Mouse (Mus musculus) hindbrain, embryonic 13.5 days (tissue): ENCODE data around the gene Atp8b2. TPM values are rescaled to one million over a fixed set of nuclear protein-coding genes. Genes with fewer than 3 reads are reported as not detected.

Source experiments
- ATAC-seq: fragments of 200-750 bp; cut with Nextera tagmentation; 2 replicates; pipeline ENCODE4 v1.8.0; 2017; ENCODE audit warnings: moderate TSS enrichment; ENCODE audit not compliant: low FRiP score
- H3K27ac ChIP-seq: fragments of 300-500 bp; sonication (generic); 2 replicates; pipeline ENCODE4 v1.5.1; 2015; ENCODE audit warnings: inconsistent platforms, mild to moderate bottlenecking, moderate library complexity
- H3K27me3 ChIP-seq: fragments of 300-500 bp; sonication (generic); 2 replicates; pipeline ENCODE4 v1.6.1; 2015; ENCODE audit warnings: mild to moderate bottlenecking, inconsistent platforms
- H3K36me3 ChIP-seq: fragments of 300-500 bp; sonication (generic); 2 replicates; pipeline ENCODE4 v1.6.1; 2015; ENCODE audit warnings: mild to moderate bottlenecking, inconsistent platforms
- H3K4me1 ChIP-seq: fragments of 300-500 bp; sonication (generic); replicated peaks from 2 replicates; pipeline ENCODE4 v1.6.1; 2015; ENCODE audit warnings: inconsistent platforms
- H3K4me2 ChIP-seq: fragments of 300-500 bp; sonication (generic); 2 replicates; pipeline ENCODE4 v1.6.1; 2015; ENCODE audit warnings: inconsistent platforms, mild to moderate bottlenecking, moderate library complexity
- H3K4me3 ChIP-seq: fragments of 300-500 bp; sonication (generic); 2 replicates; pipeline ENCODE4 v1.5.1; 2015; ENCODE audit warnings: mild to moderate bottlenecking, inconsistent platforms
- H3K9ac ChIP-seq: fragments of 300-500 bp; sonication (generic); 2 replicates; pipeline ENCODE4 v1.6.1; 2015; ENCODE audit warnings: mild to moderate bottlenecking, inconsistent platforms
- H3K9me3 ChIP-seq: fragments of 300-500 bp; sonication (generic); 2 replicates; pipeline ENCODE4 v1.6.1; 2016; ENCODE audit warnings: inconsistent platforms
- WGBS: fragments of 180-500 bp; shearing (Covaris S2); methylation state at CpG from one replicate; pipeline ENCODE4 v1.1.7; 2015; 5-methylcytosine and 5-hydroxymethylcytosine counted together
- polyA plus RNA-seq: library from polyadenylated mRNA; unstranded; fragments of >200 nt; fragmentation: Nextera tagmentation; extraction: Ambion mirVana; gene quantifications from 2 replicates; pipeline ENCODE4 v1.2.1, GENCODE M21; 2015

Gene Atp8b2
- polyA plus RNA-seq, 1 experiment from 2014 or later = 13.4 TPM

GRCm38 (mm10) chr3:89968509-89968908 is 5.2 kb upstream of the Atp8b2 start:
- Histone ChIP-seq H3K4me1 (peaks cover 21% of the 10 kb centered on the region), H3K4me2 (no peak overlapping the region), H3K9ac (no peak overlapping the region), H3K4me3 (no peak overlapping the region), H3K36me3 (no peaks in the 10 kb centered on the region; the same call in 1 of the 2 replicates), H3K27me3 (no peaks in the 10 kb centered on the region), H3K9me3 (no peaks in the 10 kb centered on the region), H3K27ac (no peak overlapping the region)
- 80% methylated on average over 7 of the region's 7 CpGs for WGBS
- ATAC-seq = no peak

GRCm38 (mm10) chr3:89966946-89967345 is 3.6 kb upstream of the Atp8b2 start:
- no peaks in the 10 kb centered on the region for H3K27me3 ChIP-seq
- no peaks in the 10 kb centered on the region; the same call in 1 of the 2 replicates for H3K36me3 ChIP-seq
- no peak overlapping the region for H3K9ac ChIP-seq
- H3K4me3 ChIP-seq = no peak overlapping the region
- peaks cover 27% of the 10 kb centered on the region for H3K4me1 ChIP-seq
- no peak overlapping the region for H3K27ac ChIP-seq
- no peak for ATAC-seq
- 71% methylated on average over 4 of the region's 4 CpGs for WGBS
- H3K9me3 ChIP-seq = no peaks in the 10 kb centered on the region
- H3K4me2 ChIP-seq = no peak overlapping the region

GRCm38 (mm10) chr3:89965972-89966371 is 2.7 kb upstream of the Atp8b2 start:
- 84% methylated on average over 5 of the region's 5 CpGs for WGBS
- Histone ChIP-seq H3K4me1 (peaks cover 37% of the 10 kb centered on the region), H3K4me3 (no peak overlapping the region), H3K9ac (no peak overlapping the region), H3K27ac (no peak overlapping the region), H3K36me3 (no peaks in the 10 kb centered on the region; the same call in 1 of the 2 replicates), H3K4me2 (no peak overlapping the region), H3K9me3 (no peaks in the 10 kb centered on the region), H3K27me3 (no peaks in the 10 kb centered on the region)
- no peak for ATAC-seq

- no peaks in the 10 kb centered on the region; the same call in 1 of the 2 replicates for H3K36me3 ChIP-seq
- peaks cover 41% of the 10 kb centered on the region for H3K4me1 ChIP-seq
- H3K9me3 ChIP-seq = no peaks in the 10 kb centered on the region
- no peak for ATAC-seq
- no peak overlapping the region for H3K4me2 ChIP-seq
- H3K4me3 ChIP-seq = no peak overlapping the region
- 95% methylated on average over 8 of the region's 8 CpGs for WGBS
- no peak overlapping the region for H3K9ac ChIP-seq
- no peaks in the 10 kb centered on the region for H3K27me3 ChIP-seq
- no peak overlapping the region for H3K27ac ChIP-seq
These were observed 2.2 kb upstream of the Atp8b2 start for GRCm38 (mm10) chr3:89965557-89965956.

GRCm38 (mm10) chr3:89963926-89964739 is 825 bp upstream of the Atp8b2 start:
- peak overlapping the region; percentile 94 for H3K4me3 ChIP-seq
- no peaks in the 10 kb centered on the region for H3K27me3 ChIP-seq
- peak overlapping the region; percentile 99 for H3K4me2 ChIP-seq
- H3K36me3 ChIP-seq = no peaks in the 10 kb centered on the region; the same call in 1 of the 2 replicates
- WGBS = 32% methylated on average over 22 of the region's 22 CpGs
- ATAC-seq = no peak
- peaks cover 54% of the 10 kb centered on the region for H3K4me1 ChIP-seq
- peak overlapping the region; percentile 99 for H3K9ac ChIP-seq
- H3K27ac ChIP-seq = peak overlapping the region; percentile 96
- H3K9me3 ChIP-seq = no peaks in the 10 kb centered on the region

- H3K9ac ChIP-seq = peak overlapping the region; percentile 99
- H3K27me3 ChIP-seq = no peaks in the 10 kb centered on the region
- H3K9me3 ChIP-seq = no peaks in the 10 kb centered on the region
- H3K27ac ChIP-seq = peak overlapping the region; percentile 96
- under 1% methylated on average over 30 of the region's 30 CpGs for WGBS
- H3K4me2 ChIP-seq = peak overlapping the region; percentile 99
- peak; percentile 9 for ATAC-seq
- H3K4me1 ChIP-seq = peaks cover 64% of the 10 kb centered on the region
- peaks cover 8% of the 10 kb centered on the region for H3K36me3 ChIP-seq
- H3K4me3 ChIP-seq = peak overlapping the region; percentile 94
These were observed 522 bp downstream of the Atp8b2 start for GRCm38 (mm10) chr3:89962751-89963220.

- peak overlapping the region; percentile 94 for H3K4me3 ChIP-seq
- no peaks in the 10 kb centered on the region for H3K27me3 ChIP-seq
- H3K36me3 ChIP-seq = peaks cover 14% of the 10 kb centered on the region
- H3K9ac ChIP-seq = peak overlapping the region; percentile 99
- H3K9me3 ChIP-seq = no peaks in the 10 kb centered on the region
- H3K4me2 ChIP-seq = peak overlapping the region; percentile 99
- ATAC-seq = no peak
- WGBS = 6% methylated on average over 14 of the region's 14 CpGs
- peak overlapping the region; percentile 96 for H3K27ac ChIP-seq
- peaks cover 64% of the 10 kb centered on the region for H3K4me1 ChIP-seq
These were observed 1.1 kb downstream of the Atp8b2 start for GRCm38 (mm10) chr3:89962059-89962750.

GRCm38 (mm10) chr3:89961436-89961835 is 1.9 kb downstream of the Atp8b2 start:
- Histone ChIP-seq H3K36me3 (peaks cover 22% of the 10 kb centered on the region), H3K27ac (peak overlapping the region; percentile 85; the same call in 1 of the 2 replicates), H3K4me1 (peaks cover 64% of the 10 kb centered on the region), H3K4me3 (peak overlapping the region; percentile 94), H3K4me2 (peak overlapping the region; percentile 99), H3K27me3 (no peaks in the 10 kb centered on the region), H3K9me3 (no peaks in the 10 kb centered on the region), H3K9ac (peak overlapping the region; percentile 99)
- 57% methylated on average over 4 of the region's 4 CpGs for WGBS
- ATAC-seq = no peak

- peaks cover 31% of the 10 kb centered on the region for H3K36me3 ChIP-seq
- peak; percentile 89 for ATAC-seq
- H3K4me2 ChIP-seq = peak overlapping the region; percentile 99
- H3K27ac ChIP-seq = peak overlapping the region; percentile 85
- no peaks in the 10 kb centered on the region for H3K27me3 ChIP-seq
- H3K9ac ChIP-seq = peak overlapping the region; percentile 99
- WGBS = 1% methylated on average over 30 of the region's 30 CpGs
- peaks cover 60% of the 10 kb centered on the region for H3K4me1 ChIP-seq
- peak overlapping the region; percentile 94 for H3K4me3 ChIP-seq
- no peaks in the 10 kb centered on the region for H3K9me3 ChIP-seq
These were observed 2.8 kb downstream of the Atp8b2 start for GRCm38 (mm10) chr3:89960469-89960868.

- Histone ChIP-seq H3K9me3 (no peaks in the 10 kb centered on the region), H3K4me3 (peak overlapping the region; percentile 94), H3K9ac (peak overlapping the region; percentile 99), H3K36me3 (peaks cover 37% of the 10 kb centered on the region), H3K4me2 (peak overlapping the region; percentile 99), H3K27me3 (no peaks in the 10 kb centered on the region), H3K4me1 (peaks cover 50% of the 10 kb centered on the region), H3K27ac (no peak overlapping the region)
- 65% methylated on average over 4 of the region's 4 CpGs for WGBS
- ATAC-seq = no peak
These were observed 3.9 kb downstream of the Atp8b2 start for GRCm38 (mm10) chr3:89959435-89959834.

- Histone ChIP-seq H3K4me3 (no peak overlapping the region), H3K9ac (no peak overlapping the region), H3K4me1 (peaks cover 42% of the 10 kb centered on the region), H3K27ac (no peak overlapping the region), H3K27me3 (no peaks in the 10 kb centered on the region), H3K36me3 (peaks cover 52% of the 10 kb centered on the region), H3K9me3 (no peaks in the 10 kb centered on the region), H3K4me2 (no peak overlapping the region)
- no peak for ATAC-seq
- WGBS = 95% methylated on average over 9 of the region's 9 CpGs
These were observed 5.4 kb downstream of the Atp8b2 start for GRCm38 (mm10) chr3:89957880-89958279.

GRCm38 (mm10) chr3:89956177-89956971 is 6.9 kb downstream of the Atp8b2 start:
- 95% methylated on average over 7 of the region's 7 CpGs for WGBS

More at GRCm38 (mm10) chr3:89956177-89956971, 6.9 kb downstream of the Atp8b2 start:
- H3K4me2 ChIP-seq = no peak overlapping the region
- H3K4me1 ChIP-seq = peaks cover 31% of the 10 kb centered on the region
- H3K27me3 ChIP-seq = no peaks in the 10 kb centered on the region
- no peak overlapping the region for H3K4me3 ChIP-seq
- no peak overlapping the region; the same call in 1 of the 2 replicates for H3K9ac ChIP-seq
- ATAC-seq = no peak
- H3K36me3 ChIP-seq = peaks cover 67% of the 10 kb centered on the region
- no peak overlapping the region for H3K27ac ChIP-seq
- no peaks in the 10 kb centered on the region for H3K9me3 ChIP-seq
